Mouse (Mus musculus) embryonic facial prominence, embryonic 13.5 days (tissue): ENCODE results near the gene Zbp1. TPM values are rescaled to one million over a fixed set of nuclear protein-coding genes. Genes with fewer than 3 reads are reported as not detected.

Source experiments
- ATAC-seq: fragments of 200-750 bp; cut with Nextera tagmentation; 2 replicates; pipeline ENCODE4 v1.8.0; 2017; ENCODE audit warnings: low read depth; ENCODE audit not compliant: insufficient number of reproducible peaks, insufficient read depth, low FRiP score, low TSS enrichment
- H3K27ac ChIP-seq: fragments of 300-500 bp; sonication (generic); 2 replicates; pipeline ENCODE4 v1.5.1; 2015; ENCODE audit warnings: moderate library complexity, mild to moderate bottlenecking, inconsistent platforms
- H3K27me3 ChIP-seq: fragments of 300-500 bp; sonication (generic); 2 replicates; pipeline ENCODE4 v1.6.1; 2015; ENCODE audit warnings: mild to moderate bottlenecking, inconsistent platforms
- H3K36me3 ChIP-seq: fragments of 300-500 bp; sonication (generic); 2 replicates; pipeline ENCODE4 v1.6.1; 2015; ENCODE audit warnings: mild to moderate bottlenecking, inconsistent platforms
- H3K4me1 ChIP-seq: fragments of 300-500 bp; sonication (generic); 2 replicates; pipeline ENCODE4 v1.6.1; 2015; ENCODE audit warnings: inconsistent platforms
- H3K4me2 ChIP-seq: fragments of 300-500 bp; sonication (generic); 2 replicates; pipeline ENCODE4 v1.6.1; 2015; ENCODE audit warnings: moderate library complexity, mild to moderate bottlenecking, inconsistent platforms
- H3K4me3 ChIP-seq: fragments of 300-500 bp; sonication (generic); 2 replicates; pipeline ENCODE4 v1.5.1; 2015; ENCODE audit warnings: mild to moderate bottlenecking, inconsistent platforms
- H3K9ac ChIP-seq: fragments of 300-500 bp; sonication (generic); 2 replicates; pipeline ENCODE4 v1.6.1; 2015; ENCODE audit warnings: mild to moderate bottlenecking, inconsistent platforms
- H3K9me3 ChIP-seq: fragments of 300-500 bp; sonication (generic); 2 replicates; pipeline ENCODE4 v1.6.1; 2016; ENCODE audit warnings: inconsistent platforms
- WGBS: fragments of 180-500 bp; shearing (Covaris S2); methylation state at CpG from one replicate; pipeline ENCODE4 v1.1.7; 2015; ENCODE audit warnings: mixed read lengths; 5-methylcytosine and 5-hydroxymethylcytosine counted together
- polyA plus RNA-seq: library from polyadenylated mRNA; unstranded; fragments of >200 nt; fragmentation: Nextera tagmentation; extraction: Ambion mirVana; gene quantifications from 2 replicates; pipeline ENCODE4 v1.2.1, GENCODE M21; 2015

The Zbp1 gene
- polyA plus RNA-seq, 1 experiment from 2014 or later, result 0.13 TPM

DNA sequence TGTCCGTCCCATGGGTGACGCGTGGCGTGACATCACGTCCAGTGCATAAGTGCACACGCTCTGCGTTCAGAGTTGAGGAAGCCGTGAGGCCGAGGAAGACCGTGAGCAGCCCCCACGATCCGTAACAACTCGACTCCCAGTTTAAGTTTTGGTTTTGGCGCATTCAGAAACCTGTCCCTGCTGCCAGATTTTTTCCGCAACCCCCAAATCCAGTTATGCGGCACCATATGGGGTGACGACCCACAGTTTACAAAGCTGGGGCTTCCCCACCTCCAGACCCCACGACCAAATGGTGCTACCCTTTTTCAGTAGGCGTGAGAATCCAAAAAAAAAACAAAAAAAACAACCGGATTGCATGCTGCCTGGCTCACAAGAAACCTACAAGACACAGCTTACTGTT, 26.5 kb upstream of the Zbp1 start:
- 79% methylated on average over 20 of the region's 20 CpGs for WGBS
- Histone ChIP-seq H3K9me3 (no peaks in the 10 kb centered on the region), H3K27me3 (no peaks in the 10 kb centered on the region), H3K4me2 (no peak overlapping the region), H3K4me1 (peaks cover 78% of the 10 kb centered on the region), H3K36me3 (0 out of 2 replicates have a peak, but pooled peaks cover 4% of the 10 kb centered on the region), H3K27ac (no peak overlapping the region), H3K4me3 (no peak overlapping the region), H3K9ac (no peak overlapping the region)
- ATAC-seq, result no peak

DNA sequence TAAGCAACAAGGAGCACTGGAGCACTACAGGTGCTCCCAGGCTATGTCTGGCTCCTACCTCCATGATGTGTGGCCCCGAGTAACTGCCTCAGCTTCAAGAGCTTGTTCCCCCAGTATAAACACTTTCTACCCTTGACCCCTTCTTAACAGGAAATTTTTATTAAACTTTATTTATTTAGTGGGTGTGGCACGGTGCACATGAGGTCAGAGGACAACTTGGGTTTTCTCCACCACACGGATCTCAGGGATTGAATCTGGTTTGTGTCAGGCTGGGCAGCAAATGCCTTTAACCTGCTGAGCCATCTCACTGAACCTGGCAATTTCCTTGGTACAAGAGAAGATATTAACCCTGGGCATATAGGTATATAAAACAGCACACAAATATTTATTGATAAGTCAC, 25.4 kb upstream of the Zbp1 start:
- Histone ChIP-seq H3K36me3 (0 out of 2 replicates have a peak, but pooled peaks cover 4% of the 10 kb centered on the region), H3K9me3 (no peaks in the 10 kb centered on the region), H3K27ac (no peak overlapping the region), H3K9ac (no peak overlapping the region), H3K4me3 (no peak overlapping the region), H3K4me1 (peaks cover 72% of the 10 kb centered on the region), H3K4me2 (no peak overlapping the region), H3K27me3 (no peaks in the 10 kb centered on the region)
- no peak for ATAC-seq
- WGBS, result 68% methylated on average over 3 of the region's 3 CpGs

GRCm38 (mm10) chr2:173243616-173244015, 24.9 kb upstream of the Zbp1 start:
- 0 out of 2 replicates have a peak, but pooled peaks cover 4% of the 10 kb centered on the region for H3K36me3 ChIP-seq
- no peak overlapping the region for H3K4me3 ChIP-seq
- H3K27ac ChIP-seq, result no peak overlapping the region
- H3K4me1 ChIP-seq, result peaks cover 74% of the 10 kb centered on the region
- no peak overlapping the region for H3K4me2 ChIP-seq
- H3K9me3 ChIP-seq, result no peaks in the 10 kb centered on the region
- ATAC-seq, result no peak
- H3K9ac ChIP-seq, result no peak overlapping the region
- no peaks in the 10 kb centered on the region for H3K27me3 ChIP-seq
- WGBS, result 80% methylated on average over 9 of the region's 9 CpGs

- Histone ChIP-seq H3K4me3 (no peak overlapping the region), H3K9ac (no peak overlapping the region), H3K36me3 (0 out of 2 replicates have a peak, but pooled peaks cover 4% of the 10 kb centered on the region), H3K4me1 (peaks cover 74% of the 10 kb centered on the region), H3K27ac (no peak overlapping the region), H3K27me3 (no peaks in the 10 kb centered on the region), H3K4me2 (no peak overlapping the region), H3K9me3 (no peaks in the 10 kb centered on the region)
- WGBS, result 35% methylated on average over 12 of the region's 12 CpGs
- no peak for ATAC-seq
These were observed 24.2 kb upstream of the Zbp1 start for GRCm38 (mm10) chr2:173242874-173243273.

GRCm38 (mm10) chr2:173240738-173241137, 22.0 kb upstream of the Zbp1 start:
- Histone ChIP-seq H3K27ac (no peak overlapping the region), H3K4me1 (peaks cover 74% of the 10 kb centered on the region), H3K27me3 (no peaks in the 10 kb centered on the region), H3K9ac (no peak overlapping the region), H3K9me3 (no peaks in the 10 kb centered on the region), H3K4me2 (no peak overlapping the region), H3K36me3 (0 out of 2 replicates have a peak, but pooled peaks cover 7% of the 10 kb centered on the region), H3K4me3 (no peak overlapping the region)
- no peak for ATAC-seq
- 58% methylated on average over 9 of the region's 9 CpGs for WGBS

- Histone ChIP-seq H3K9me3 (no peaks in the 10 kb centered on the region), H3K4me1 (peaks cover 78% of the 10 kb centered on the region), H3K36me3 (peaks cover 15% of the 10 kb centered on the region), H3K4me3 (no peak overlapping the region), H3K9ac (peak overlapping the region; percentile 27; the same call in 1 of the 2 replicates), H3K27ac (no peak overlapping the region), H3K4me2 (no peak overlapping the region), H3K27me3 (no peaks in the 10 kb centered on the region)
- ATAC-seq, result no peak
- WGBS, result 16% methylated on average over 14 of the region's 14 CpGs
These were observed 19.8 kb upstream of the Zbp1 start for GRCm38 (mm10) chr2:173238522-173238921.

DNA sequence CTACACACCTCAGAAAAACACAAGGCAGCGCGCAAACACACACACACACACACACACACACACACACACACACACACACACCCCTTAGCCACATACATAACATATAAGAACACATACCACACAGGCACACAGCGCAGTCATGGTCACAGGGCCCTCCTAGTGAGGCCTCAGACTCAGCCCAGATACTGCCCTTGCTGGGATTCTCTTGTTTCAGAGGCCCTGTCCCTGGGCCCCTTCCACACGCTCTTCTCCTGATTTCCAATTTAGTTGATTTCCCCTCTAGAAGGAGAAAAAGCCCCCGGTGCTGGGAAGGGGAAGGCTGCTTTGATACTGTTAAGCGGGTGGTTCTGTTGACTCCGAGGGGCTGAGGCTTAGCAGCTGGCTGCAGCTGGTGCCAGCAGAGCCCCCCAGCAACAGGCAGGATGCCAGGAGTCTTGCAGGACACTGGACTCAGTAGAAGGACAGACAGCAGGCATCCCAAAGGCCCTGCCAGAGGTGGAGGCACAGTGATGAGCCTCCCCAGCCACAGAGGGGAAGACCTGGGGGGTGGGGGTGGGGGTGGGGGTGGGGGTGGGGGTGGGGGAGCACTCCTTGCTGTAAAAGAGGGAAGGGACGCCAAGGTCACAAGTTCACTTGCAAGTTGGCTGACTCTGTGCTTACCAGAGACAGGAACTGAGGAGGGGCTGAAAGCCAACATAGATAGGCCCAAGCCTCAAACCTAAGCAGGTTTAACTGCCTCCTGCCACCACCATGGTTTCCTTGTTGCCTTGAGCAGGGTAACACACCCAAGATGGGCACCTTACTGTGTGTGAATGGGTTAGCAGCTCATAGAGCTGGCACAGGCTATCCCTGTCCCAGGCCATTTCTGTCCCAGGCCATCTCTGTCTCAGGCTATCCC, 17.0 kb upstream of the Zbp1 start:
- Histone ChIP-seq H3K27ac (peak overlapping the region; percentile 72), H3K4me1 (peaks cover 80% of the 10 kb centered on the region), H3K9ac (peak overlapping the region; percentile 55), H3K27me3 (no peaks in the 10 kb centered on the region), H3K4me2 (peak overlapping the region; percentile 33), H3K4me3 (no peak overlapping the region), H3K36me3 (peaks cover 39% of the 10 kb centered on the region), H3K9me3 (no peaks in the 10 kb centered on the region)
- 44% methylated on average over 8 of the region's 8 CpGs for WGBS
- 0 out of 2 replicates have a peak, but pooled peaks have one; percentile 3 for ATAC-seq

- no peaks in the 10 kb centered on the region for H3K9me3 ChIP-seq
- ATAC-seq, result no peak
- WGBS, result 79% methylated on average over 8 of the region's 8 CpGs
These were observed 14.0 kb upstream of the Zbp1 start for GRCm38 (mm10) chr2:173232766-173233099.

GRCm38 (mm10) chr2:173232065-173232765, 13.5 kb upstream of the Zbp1 start:
- H3K36me3 ChIP-seq, result peaks cover 66% of the 10 kb centered on the region
- peaks cover 70% of the 10 kb centered on the region for H3K4me1 ChIP-seq
- H3K9me3 ChIP-seq, result no peaks in the 10 kb centered on the region
- no peak overlapping the region for H3K4me3 ChIP-seq
- no peak for ATAC-seq
- H3K27me3 ChIP-seq, result no peaks in the 10 kb centered on the region
- no peak overlapping the region for H3K27ac ChIP-seq
- no peak overlapping the region for H3K9ac ChIP-seq
- 78% methylated on average over 22 of the region's 22 CpGs for WGBS
- no peak overlapping the region for H3K4me2 ChIP-seq

More at GRCm38 (mm10) chr2:173232766-173233099, 14.0 kb upstream of the Zbp1 start:
- Histone ChIP-seq H3K4me2 (no peak overlapping the region), H3K27me3 (no peaks in the 10 kb centered on the region), H3K36me3 (peaks cover 64% of the 10 kb centered on the region), H3K4me1 (peaks cover 73% of the 10 kb centered on the region), H3K4me3 (no peak overlapping the region), H3K9ac (no peak overlapping the region), H3K27ac (no peak overlapping the region)

- H3K4me3 ChIP-seq, result no peak overlapping the region; the same call in 1 of the 2 replicates
- peak overlapping the region; percentile 32 for H3K4me2 ChIP-seq
- peak overlapping the region; percentile 13; the same call in 1 of the 2 replicates for H3K27ac ChIP-seq
- H3K36me3 ChIP-seq, result peaks cover 82% of the 10 kb centered on the region
- peak; percentile 20; the same call in 1 of the 2 replicates for ATAC-seq
- WGBS, result 5% methylated on average over 10 of the region's 10 CpGs
- H3K9me3 ChIP-seq, result no peaks in the 10 kb centered on the region
- H3K4me1 ChIP-seq, result peaks cover 53% of the 10 kb centered on the region
- H3K27me3 ChIP-seq, result no peaks in the 10 kb centered on the region
- H3K9ac ChIP-seq, result no peak overlapping the region
These were observed 11.0 kb upstream of the Zbp1 start for GRCm38 (mm10) chr2:173229578-173230224.

GRCm38 (mm10) chr2:173228567-173228966, 9.8 kb upstream of the Zbp1 start:
- H3K4me3 ChIP-seq, result no peak overlapping the region
- H3K27me3 ChIP-seq, result no peaks in the 10 kb centered on the region
- peaks cover 74% of the 10 kb centered on the region for H3K36me3 ChIP-seq
- peaks cover 47% of the 10 kb centered on the region for H3K4me1 ChIP-seq
- 82% methylated on average over 8 of the region's 8 CpGs for WGBS
- no peak overlapping the region for H3K27ac ChIP-seq
- no peaks in the 10 kb centered on the region for H3K9me3 ChIP-seq
- H3K9ac ChIP-seq, result no peak overlapping the region
- no peak overlapping the region for H3K4me2 ChIP-seq
- ATAC-seq, result no peak
